Mouse (Mus musculus): ENCODE measurements around the gene Secisbp2. TPM values are rescaled to one million over a fixed set of nuclear protein-coding genes. Genes with fewer than 3 reads are reported as not detected.

Secisbp2 gene
- polyA plus RNA-seq, 1 experiment from 2014 or later, result 32.0 TPM

DNA sequence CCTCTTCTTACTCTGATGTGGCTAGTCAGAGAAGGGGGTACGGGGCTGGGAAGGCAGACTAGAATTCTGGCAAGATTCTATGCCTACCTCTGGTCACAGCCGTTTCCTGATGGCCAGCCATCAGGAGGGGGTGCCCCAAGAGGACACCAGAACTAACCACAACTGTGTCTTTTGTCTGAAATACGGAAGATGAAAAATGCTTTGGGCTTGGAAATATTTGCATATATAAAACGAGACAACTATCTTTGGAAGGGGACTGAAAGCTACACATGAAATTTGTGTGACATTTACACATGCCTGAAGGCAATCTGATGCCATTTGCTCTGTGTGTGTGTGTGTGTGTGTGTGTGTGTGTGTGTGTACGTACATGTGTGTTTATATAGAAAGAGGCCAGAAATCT is 52.4 kb downstream of the Secisbp2 start:
- Histone ChIP-seq H3K9ac (no peak overlapping the region), H3K4me3 (no peak overlapping the region), H3K27ac (no peak overlapping the region), H3K9me3 (no peaks in the 10 kb centered on the region), H3K36me3 (replicated peaks) (peaks cover 11% of the 10 kb centered on the region; the same call in 1 of the 2 replicates), H3K4me1 (no peaks in the 10 kb centered on the region), H3K4me2 (no peak overlapping the region), H3K27me3 (replicated peaks) (no peaks in the 10 kb centered on the region)
- ATAC-seq (replicated peaks), result no peak
- WGBS, result 79% methylated on average over 5 of the region's 5 CpGs

DNA sequence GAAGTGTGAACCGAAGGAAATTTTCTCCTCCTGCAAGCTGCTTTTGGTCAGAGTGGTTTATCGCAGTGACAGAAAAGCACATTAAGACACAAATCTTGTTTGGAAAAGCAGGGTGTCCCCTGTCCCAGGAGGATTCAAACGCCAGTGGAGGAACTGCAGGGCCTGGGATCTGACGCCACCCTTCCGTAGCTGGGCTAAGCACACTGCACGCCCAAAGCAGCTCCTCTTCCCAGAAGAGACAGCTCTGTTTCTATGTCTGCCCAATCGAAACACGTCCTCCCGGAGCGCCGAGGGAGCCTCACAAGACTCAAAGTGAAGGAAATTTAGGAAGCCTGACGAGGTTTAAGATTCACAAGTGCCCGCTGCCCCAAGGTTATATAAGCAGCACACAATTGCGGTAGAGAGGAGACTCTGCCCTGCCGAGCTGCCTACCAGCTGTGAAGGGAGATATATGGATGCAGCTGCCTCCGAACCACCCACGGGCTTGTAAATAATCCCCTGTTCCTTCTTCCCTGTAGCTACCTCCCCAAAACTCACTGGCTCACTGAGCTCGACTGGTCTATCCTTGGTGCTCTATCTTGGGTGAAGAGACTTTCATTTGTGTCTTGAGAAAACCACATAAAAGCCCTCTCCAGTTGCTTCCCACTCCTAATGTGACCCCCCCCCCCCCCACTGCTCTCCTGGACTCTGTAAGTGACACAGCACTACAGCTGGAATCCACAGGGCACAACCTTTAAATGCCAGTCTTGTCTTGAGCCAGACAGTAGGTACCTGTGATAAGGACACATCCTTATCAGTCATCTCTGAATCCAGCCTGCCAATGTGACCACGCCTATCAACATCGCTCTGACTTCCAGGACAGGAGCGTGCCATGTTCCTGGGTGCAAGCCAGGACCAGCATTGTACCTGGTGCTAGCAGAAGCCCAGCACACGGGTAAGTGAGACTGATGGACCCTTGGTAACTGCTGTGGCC is 54.7 kb downstream of the Secisbp2 start:
- 74% methylated on average over 22 of the region's 22 CpGs for WGBS
- H3K9me3 ChIP-seq, result no peaks in the 10 kb centered on the region
- H3K9ac ChIP-seq, result no peak overlapping the region
- H3K4me2 ChIP-seq, result no peak overlapping the region
- H3K4me3 ChIP-seq, result no peak overlapping the region
- no peak overlapping the region for H3K27ac ChIP-seq
- H3K4me1 ChIP-seq, result no peaks in the 10 kb centered on the region
- H3K27me3 ChIP-seq (replicated peaks), result no peaks in the 10 kb centered on the region
- no peak for ATAC-seq (replicated peaks)
- peaks cover 4% of the 10 kb centered on the region; the same call in 1 of the 2 replicates for H3K36me3 ChIP-seq (replicated peaks)

DNA sequence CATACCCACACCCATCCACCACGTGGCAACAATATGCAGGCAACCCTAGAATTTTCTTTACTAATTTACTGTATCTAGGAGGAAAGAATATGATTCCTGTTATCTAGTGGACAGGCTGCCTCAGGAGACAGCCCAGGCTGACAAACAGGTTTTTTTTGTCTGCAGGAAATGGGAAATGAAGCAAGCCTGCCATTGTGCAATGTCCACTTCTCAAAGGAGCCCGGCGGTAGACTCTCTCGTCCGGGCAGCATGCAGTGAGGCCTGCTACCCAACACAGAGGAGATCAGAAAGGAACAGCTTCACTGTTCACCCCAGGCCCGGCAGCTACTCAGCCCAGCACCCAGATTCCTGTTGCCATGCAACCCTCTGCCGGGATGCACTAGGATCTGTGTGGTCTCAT is 59.2 kb downstream of the Secisbp2 start:
- ATAC-seq (replicated peaks), result no peak
- 77% methylated on average over 7 of the region's 7 CpGs for WGBS

DNA sequence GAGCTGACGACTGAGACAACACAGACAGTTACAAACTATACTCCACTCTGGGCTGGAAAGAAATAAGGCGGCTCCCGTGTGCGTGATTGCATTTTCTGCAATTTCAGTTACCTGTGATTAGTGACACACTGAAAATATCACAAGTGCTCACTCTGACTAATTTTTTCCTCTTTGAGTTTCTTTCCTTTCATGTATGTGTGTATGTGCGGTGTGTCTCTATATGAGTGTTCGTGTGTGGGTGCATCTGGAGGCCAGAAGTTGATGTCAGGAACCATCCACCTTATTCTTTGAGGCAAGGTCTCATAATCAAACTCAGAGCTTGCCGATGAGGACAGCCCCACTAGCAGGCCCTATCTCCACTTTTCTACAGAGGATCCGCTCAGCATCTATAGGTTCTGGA is 60.5 kb downstream of the Secisbp2 start:
- no peak overlapping the region for H3K9ac ChIP-seq
- H3K4me3 ChIP-seq, result no peak overlapping the region
- no peak overlapping the region for H3K27ac ChIP-seq
- H3K27me3 ChIP-seq (replicated peaks), result no peaks in the 10 kb centered on the region
- WGBS, result 95% methylated on average over 8 of the region's 8 CpGs
- ATAC-seq (replicated peaks), result no peak
- no peaks in the 10 kb centered on the region for H3K9me3 ChIP-seq
- H3K4me2 ChIP-seq, result no peak overlapping the region
- H3K36me3 ChIP-seq (replicated peaks), result 0 out of 2 replicates have a peak, but pooled peaks cover 4% of the 10 kb centered on the region
- no peaks in the 10 kb centered on the region for H3K4me1 ChIP-seq

More for the DNA sequence above, 59.2 kb downstream of the Secisbp2 start:
- Histone ChIP-seq H3K27ac (no peak overlapping the region), H3K9me3 (no peaks in the 10 kb centered on the region), H3K9ac (no peak overlapping the region), H3K27me3 (replicated peaks) (no peaks in the 10 kb centered on the region), H3K36me3 (replicated peaks) (0 out of 2 replicates have a peak, but pooled peaks cover 4% of the 10 kb centered on the region), H3K4me1 (no peaks in the 10 kb centered on the region), H3K4me3 (no peak overlapping the region), H3K4me2 (no peak overlapping the region)

DNA sequence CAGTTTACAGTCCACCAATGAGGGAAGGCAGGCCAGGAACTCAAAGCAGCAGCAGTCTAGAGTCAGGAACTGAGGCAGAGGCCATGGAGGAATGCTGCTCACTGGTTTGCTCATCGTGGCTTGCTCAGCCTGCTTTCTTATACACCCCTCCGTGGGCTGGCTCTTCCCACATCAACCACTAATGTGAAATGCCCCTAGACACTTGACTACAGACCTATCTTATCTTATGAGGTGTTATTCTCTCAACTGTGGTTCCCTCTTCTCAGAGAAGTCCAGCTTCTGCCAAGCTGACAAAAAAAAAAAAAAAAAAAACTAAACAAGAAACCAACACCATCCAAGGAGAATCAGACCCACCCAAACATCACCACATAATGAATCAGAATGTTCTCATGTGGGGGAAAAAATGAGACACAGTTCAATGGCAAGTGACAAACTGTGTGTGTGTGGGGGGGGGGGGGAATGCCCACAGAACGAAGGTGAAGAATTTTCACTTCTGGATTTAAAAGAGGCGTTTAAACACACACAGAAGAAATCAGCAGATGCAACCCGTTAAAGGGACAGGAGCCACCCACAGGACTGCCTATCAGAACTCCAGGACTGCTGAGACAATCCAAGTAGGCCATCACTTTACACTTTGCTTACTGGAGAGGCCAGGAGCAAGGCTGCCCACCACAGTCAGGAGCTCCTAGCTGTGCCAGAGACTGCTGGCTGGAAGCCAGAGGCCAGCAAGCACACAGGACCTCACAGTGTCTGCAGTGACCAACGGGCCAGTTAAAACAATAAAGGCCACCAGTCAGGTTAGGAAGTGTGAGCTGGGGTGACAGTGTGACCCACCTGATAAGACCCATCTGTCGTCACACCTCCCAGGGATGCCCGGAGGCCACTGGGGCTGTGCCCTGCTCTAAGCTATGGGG is 65.1 kb downstream of the Secisbp2 start:
- H3K27ac ChIP-seq, result no peak overlapping the region
- no peak overlapping the region for H3K9ac ChIP-seq
- H3K36me3 ChIP-seq (replicated peaks), result 0 out of 2 replicates have a peak, but pooled peaks cover 8% of the 10 kb centered on the region
- ATAC-seq (replicated peaks), result no peak
- no peaks in the 10 kb centered on the region for H3K27me3 ChIP-seq (replicated peaks)
- no peaks in the 10 kb centered on the region for H3K4me1 ChIP-seq
- H3K4me3 ChIP-seq, result no peak overlapping the region
- 84% methylated on average over 8 of the region's 8 CpGs for WGBS
- H3K9me3 ChIP-seq, result no peaks in the 10 kb centered on the region
- no peak overlapping the region for H3K4me2 ChIP-seq

DNA sequence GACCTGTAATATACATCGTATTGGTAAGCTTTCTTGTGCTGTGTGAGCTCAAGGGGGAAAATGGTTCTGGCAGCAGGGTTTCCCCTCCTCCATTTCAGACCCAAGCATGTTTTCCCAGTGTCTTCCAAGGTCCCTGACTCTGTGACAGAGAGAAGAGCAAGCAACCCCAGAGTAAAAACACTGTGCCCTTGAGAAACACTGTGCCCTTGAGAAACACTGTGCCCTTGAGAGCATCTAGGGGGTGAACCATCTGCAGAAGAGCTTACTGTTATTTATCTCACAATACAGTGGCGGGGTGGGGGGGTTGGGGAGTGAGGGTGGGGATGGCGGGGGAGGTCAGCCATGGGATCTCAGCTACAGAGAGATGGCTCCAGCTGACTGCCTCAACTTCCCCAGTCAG is 67.8 kb downstream of the Secisbp2 start:
- no peak for ATAC-seq (replicated peaks)
- Histone ChIP-seq H3K9me3 (no peaks in the 10 kb centered on the region), H3K4me3 (no peak overlapping the region), H3K36me3 (replicated peaks) (0 out of 2 replicates have a peak, but pooled peaks cover 7% of the 10 kb centered on the region), H3K27ac (no peak overlapping the region), H3K4me2 (no peak overlapping the region), H3K4me1 (no peaks in the 10 kb centered on the region), H3K9ac (no peak overlapping the region), H3K27me3 (replicated peaks) (no peaks in the 10 kb centered on the region)
- WGBS, result 90% methylated on average over 3 of the region's 3 CpGs

DNA sequence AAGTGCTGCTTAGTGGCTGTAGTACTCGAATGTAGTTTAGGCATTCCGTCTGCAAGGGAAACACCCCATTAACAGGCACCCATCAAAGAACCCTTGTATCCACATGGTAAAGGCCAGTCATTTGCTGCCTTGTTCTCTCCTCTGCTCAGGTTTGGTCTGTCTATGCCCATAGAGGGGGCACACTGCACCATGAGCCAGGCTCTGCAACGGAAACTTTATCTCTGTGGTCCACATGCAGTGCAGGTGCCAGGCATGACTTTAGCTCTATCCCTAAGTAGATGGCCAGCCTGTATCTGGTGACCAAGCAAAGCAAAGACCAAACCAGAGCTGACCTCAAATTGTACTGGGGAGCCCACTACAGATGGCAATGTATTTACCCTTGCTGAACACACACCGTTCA is 69.1 kb downstream of the Secisbp2 start:
- H3K9ac ChIP-seq, result no peak overlapping the region
- no peaks in the 10 kb centered on the region for H3K27me3 ChIP-seq (replicated peaks)
- no peak overlapping the region for H3K4me2 ChIP-seq
- H3K27ac ChIP-seq, result no peak overlapping the region
- ATAC-seq (replicated peaks), result no peak
- no peaks in the 10 kb centered on the region for H3K4me1 ChIP-seq
- H3K4me3 ChIP-seq, result no peak overlapping the region
- 94% methylated on average over 4 of the region's 4 CpGs for WGBS
- H3K36me3 ChIP-seq (replicated peaks), result 0 out of 2 replicates have a peak, but pooled peaks cover 3% of the 10 kb centered on the region
- H3K9me3 ChIP-seq, result no peaks in the 10 kb centered on the region

DNA sequence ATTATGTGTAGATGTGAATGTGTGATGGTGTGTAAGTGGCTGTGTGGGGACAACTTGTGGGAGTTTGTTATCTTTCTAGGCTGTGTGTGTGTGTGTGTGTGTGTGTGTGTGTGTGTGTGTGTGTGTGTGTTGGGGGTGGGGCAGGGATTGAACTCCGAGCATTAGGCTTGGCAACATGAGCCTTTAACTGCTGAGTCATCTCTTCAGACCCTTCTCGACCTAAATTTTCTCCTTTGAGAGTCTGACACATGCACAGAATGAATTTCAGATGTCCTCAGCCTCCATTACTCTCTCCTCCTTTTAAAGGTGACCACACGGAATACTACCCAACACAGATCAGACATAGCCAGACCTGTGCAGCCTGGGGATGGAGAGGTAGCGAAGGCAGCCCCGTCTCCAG is 71.6 kb downstream of the Secisbp2 start:
- no peak overlapping the region for H3K4me3 ChIP-seq
- H3K36me3 ChIP-seq (replicated peaks), result 0 out of 2 replicates have a peak, but pooled peaks cover 3% of the 10 kb centered on the region
- ATAC-seq (replicated peaks), result no peak
- H3K27me3 ChIP-seq (replicated peaks), result no peaks in the 10 kb centered on the region
- no peak overlapping the region for H3K4me2 ChIP-seq
- 84% methylated on average over 5 of the region's 5 CpGs for WGBS
- H3K4me1 ChIP-seq, result 0 out of 2 replicates have a peak, but pooled peaks cover 4% of the 10 kb centered on the region
- no peaks in the 10 kb centered on the region for H3K9me3 ChIP-seq
- H3K27ac ChIP-seq, result no peak overlapping the region
- H3K9ac ChIP-seq, result no peak overlapping the region

DNA sequence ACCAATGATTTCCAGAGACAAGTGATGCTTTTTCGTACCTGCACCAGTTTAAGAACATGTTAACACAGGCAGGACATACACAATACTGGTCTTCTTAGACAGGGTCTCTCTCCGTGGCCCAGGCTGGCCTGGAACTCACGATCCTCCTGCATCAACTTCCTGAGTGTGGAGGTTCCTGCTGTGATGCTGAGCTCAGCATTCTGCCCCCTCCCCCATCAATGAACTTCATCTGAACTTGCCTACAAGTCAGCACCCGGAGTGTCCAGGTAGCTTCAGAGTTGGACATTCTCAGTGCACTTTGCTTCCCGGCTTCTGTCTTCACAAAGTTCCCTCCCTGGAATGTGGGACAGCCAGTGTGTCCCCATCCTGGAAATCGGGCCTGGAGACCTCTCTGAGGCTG is 73.1 kb downstream of the Secisbp2 start:
- H3K27me3 ChIP-seq (replicated peaks), result no peaks in the 10 kb centered on the region
- H3K4me2 ChIP-seq, result no peak overlapping the region
- no peak overlapping the region for H3K27ac ChIP-seq
- no peak overlapping the region for H3K4me3 ChIP-seq
- H3K9me3 ChIP-seq, result no peaks in the 10 kb centered on the region
- 83% methylated on average over 6 of the region's 6 CpGs for WGBS
- ATAC-seq (replicated peaks), result no peak
- no peak overlapping the region for H3K9ac ChIP-seq
- H3K4me1 ChIP-seq, result 0 out of 2 replicates have a peak, but pooled peaks cover 4% of the 10 kb centered on the region
- no peaks in the 10 kb centered on the region for H3K36me3 ChIP-seq (replicated peaks)

DNA sequence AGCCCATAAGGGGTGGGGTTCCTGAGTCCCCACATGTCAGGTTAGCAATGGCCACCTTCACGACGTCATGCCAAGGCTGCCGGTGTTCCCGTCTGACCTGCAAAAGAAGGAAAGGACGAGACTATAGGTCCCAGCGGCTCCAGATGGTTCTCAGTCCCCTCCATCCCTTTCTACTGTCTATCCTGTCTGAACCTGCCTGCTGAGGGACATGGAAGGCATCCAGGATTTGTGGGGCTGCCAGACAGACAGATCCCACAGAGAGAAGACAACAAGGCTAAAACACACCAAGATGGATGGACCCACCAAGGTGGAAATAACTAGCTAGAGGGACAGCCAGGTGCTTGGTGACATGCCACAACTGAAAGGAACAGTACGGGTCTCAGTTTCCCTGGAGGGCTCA is 73.9 kb downstream of the Secisbp2 start:
- ATAC-seq (replicated peaks), result no peak
- Histone ChIP-seq H3K4me3 (no peak overlapping the region), H3K4me1 (peaks cover 8% of the 10 kb centered on the region; the same call in 1 of the 2 replicates), H3K9ac (no peak overlapping the region), H3K36me3 (replicated peaks) (no peaks in the 10 kb centered on the region), H3K27me3 (replicated peaks) (no peaks in the 10 kb centered on the region), H3K9me3 (no peaks in the 10 kb centered on the region), H3K27ac (no peak overlapping the region), H3K4me2 (no peak overlapping the region)
- 92% methylated on average over 7 of the region's 7 CpGs for WGBS

DNA sequence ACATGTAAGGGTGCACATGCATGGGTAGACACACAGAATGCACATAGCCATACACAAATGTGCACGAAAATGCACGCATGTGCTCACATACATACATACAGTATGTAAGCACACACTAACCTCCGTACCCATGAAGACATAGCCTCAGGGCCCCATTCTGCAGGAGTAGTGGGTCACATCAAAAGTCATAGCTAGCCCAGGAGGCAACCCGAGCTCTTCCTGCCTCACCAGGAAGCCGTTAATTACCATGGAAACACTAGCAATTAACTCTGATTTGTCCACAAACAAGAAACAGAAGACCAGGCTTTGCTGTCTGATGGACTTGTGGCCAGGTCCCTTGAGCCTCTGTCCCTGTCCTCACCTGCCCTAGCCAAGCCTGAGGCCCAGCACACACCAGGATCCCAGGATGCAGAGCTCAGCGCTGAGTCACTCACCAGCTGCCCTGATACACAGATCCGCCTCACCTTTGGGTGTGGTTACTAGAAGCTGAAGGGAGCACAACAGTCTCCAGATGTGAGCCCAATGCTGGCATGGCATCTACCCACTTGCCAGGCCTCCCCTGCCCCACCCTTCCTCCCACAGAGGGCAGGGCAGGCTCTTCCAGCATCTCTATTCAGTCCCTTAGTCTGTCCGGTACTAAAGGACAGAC is 74.6 kb downstream of the Secisbp2 start:
- Histone ChIP-seq H3K9ac (no peak overlapping the region), H3K4me2 (no peak overlapping the region), H3K36me3 (replicated peaks) (no peaks in the 10 kb centered on the region), H3K4me3 (no peak overlapping the region), H3K4me1 (peaks cover 8% of the 10 kb centered on the region; the same call in 1 of the 2 replicates), H3K9me3 (no peaks in the 10 kb centered on the region), H3K27me3 (replicated peaks) (no peaks in the 10 kb centered on the region), H3K27ac (no peak overlapping the region)
- 78% methylated on average over 8 of the region's 8 CpGs for WGBS
- no peak for ATAC-seq (replicated peaks)

All from midbrain, embryonic 15.5 days (tissue).